Mouse (Mus musculus) embryonic facial prominence, embryonic 15.5 days (tissue): Measurements from ENCODE around the gene Jph4. TPM values are rescaled to one million over a fixed set of nuclear protein-coding genes. Genes with fewer than 3 reads are reported as not detected.

ENCODE experiments used
- ATAC-seq: fragments of 200-750 bp; cut with Nextera tagmentation; 2 replicates; pipeline ENCODE4 v1.8.0; 2017; ENCODE audit warnings: low read depth, moderate TSS enrichment; ENCODE audit not compliant: insufficient number of reproducible peaks, low FRiP score, low TSS enrichment
- H3K27ac ChIP-seq: fragments of 300-500 bp; sonication (generic); replicated peaks from 2 replicates; pipeline ENCODE4 v1.5.1; 2015; ENCODE audit warnings: mild to moderate bottlenecking, inconsistent platforms
- H3K27me3 ChIP-seq: fragments of 300-500 bp; sonication (generic); 2 replicates; pipeline ENCODE4 v1.6.1; 2015; ENCODE audit warnings: inconsistent platforms
- H3K36me3 ChIP-seq: fragments of 300-500 bp; sonication (generic); 2 replicates; pipeline ENCODE4 v1.6.1; 2015; ENCODE audit warnings: mild to moderate bottlenecking, inconsistent platforms
- H3K4me1 ChIP-seq: fragments of 300-500 bp; sonication (generic); 2 replicates; pipeline ENCODE4 v1.6.1; 2015; ENCODE audit warnings: inconsistent platforms
- H3K4me2 ChIP-seq: fragments of 300-500 bp; sonication (generic); replicated peaks from 2 replicates; pipeline ENCODE4 v1.6.1; 2015; ENCODE audit warnings: mild to moderate bottlenecking, inconsistent platforms
- H3K4me3 ChIP-seq: fragments of 300-500 bp; sonication (generic); replicated peaks from 2 replicates; pipeline ENCODE4 v1.5.1; 2015; ENCODE audit warnings: mild to moderate bottlenecking, inconsistent platforms
- H3K9ac ChIP-seq: fragments of 300-500 bp; sonication (generic); 2 replicates; pipeline ENCODE4 v1.6.1; 2015; ENCODE audit warnings: inconsistent platforms
- H3K9me3 ChIP-seq: fragments of 300-500 bp; sonication (generic); replicated peaks from 2 replicates; pipeline ENCODE4 v1.6.1; 2016; ENCODE audit warnings: inconsistent platforms
- WGBS: fragments of 180-500 bp; shearing (Covaris S2); methylation state at CpG from one replicate; pipeline ENCODE4 v1.1.7; 2015; 5-methylcytosine and 5-hydroxymethylcytosine counted together
- polyA plus RNA-seq: library from polyadenylated mRNA; unstranded; fragments of >200 nt; fragmentation: Nextera tagmentation; extraction: Ambion mirVana; gene quantifications from 2 replicates; pipeline ENCODE4 v1.2.1, GENCODE M21; 2015

The Jph4 gene
- polyA plus RNA-seq: 3.0 and 3.6 TPM in 2 replicates

DNA sequence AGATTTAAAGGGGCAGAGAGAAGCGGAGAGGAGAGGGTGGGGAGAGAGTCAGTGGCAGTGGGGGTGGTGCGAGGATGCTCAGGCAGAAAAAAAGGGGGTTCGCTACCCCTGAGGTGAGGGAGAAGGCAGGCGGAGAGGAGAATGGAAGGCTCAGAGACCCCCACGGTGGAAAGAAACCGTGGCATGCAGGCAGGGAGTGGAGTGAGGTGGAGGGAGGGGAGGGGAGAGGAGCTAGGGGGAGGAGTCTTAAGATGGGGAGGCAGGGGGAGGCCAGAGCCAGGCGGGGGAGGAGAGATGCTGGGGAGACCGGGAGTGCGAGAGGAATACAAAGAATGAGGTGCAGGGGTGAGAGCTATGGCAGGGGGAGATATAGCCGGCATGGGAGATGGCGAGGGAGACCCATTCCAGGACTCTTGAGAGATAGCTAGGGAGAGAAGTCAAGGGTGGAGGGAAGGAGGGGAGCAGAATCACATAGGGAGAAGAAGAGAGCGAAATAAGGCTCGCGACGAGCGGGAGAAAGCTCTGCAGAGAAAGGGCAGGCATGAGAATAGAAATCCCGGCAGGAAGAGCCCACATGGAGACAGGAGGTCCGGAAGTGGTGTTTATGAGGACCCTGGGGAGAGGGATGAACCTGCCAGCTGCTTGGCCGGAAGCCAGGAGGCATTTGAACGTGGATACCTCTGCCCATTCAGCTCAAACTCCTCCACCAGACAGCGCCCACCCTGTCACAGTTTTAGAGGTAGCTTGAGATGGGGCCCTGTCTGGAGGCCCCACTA is at the start of gene Jph4:
Gene Jph4 (minus strand): TSS at position 511 of the 776 bp plus-strand sequence.
- no peaks in the 10 kb centered on the region for H3K9me3 ChIP-seq
- 5% methylated on average over 21 of the region's 21 CpGs for WGBS
- H3K4me1 ChIP-seq: peaks cover 35% of the 10 kb centered on the region
- no peaks in the 10 kb centered on the region for H3K36me3 ChIP-seq
- peak within 1 kb of the TSS; percentile 99 for H3K4me2 ChIP-seq
- H3K4me3 ChIP-seq: peak within 1 kb of the TSS; percentile 63
- H3K27me3 ChIP-seq: peaks cover 21% of the 10 kb centered on the region
- no peak for ATAC-seq
- no peak within 1 kb of the TSS for H3K9ac ChIP-seq
- H3K27ac ChIP-seq: no peak within 1 kb of the TSS; the same call in 1 of the 2 replicates

DNA sequence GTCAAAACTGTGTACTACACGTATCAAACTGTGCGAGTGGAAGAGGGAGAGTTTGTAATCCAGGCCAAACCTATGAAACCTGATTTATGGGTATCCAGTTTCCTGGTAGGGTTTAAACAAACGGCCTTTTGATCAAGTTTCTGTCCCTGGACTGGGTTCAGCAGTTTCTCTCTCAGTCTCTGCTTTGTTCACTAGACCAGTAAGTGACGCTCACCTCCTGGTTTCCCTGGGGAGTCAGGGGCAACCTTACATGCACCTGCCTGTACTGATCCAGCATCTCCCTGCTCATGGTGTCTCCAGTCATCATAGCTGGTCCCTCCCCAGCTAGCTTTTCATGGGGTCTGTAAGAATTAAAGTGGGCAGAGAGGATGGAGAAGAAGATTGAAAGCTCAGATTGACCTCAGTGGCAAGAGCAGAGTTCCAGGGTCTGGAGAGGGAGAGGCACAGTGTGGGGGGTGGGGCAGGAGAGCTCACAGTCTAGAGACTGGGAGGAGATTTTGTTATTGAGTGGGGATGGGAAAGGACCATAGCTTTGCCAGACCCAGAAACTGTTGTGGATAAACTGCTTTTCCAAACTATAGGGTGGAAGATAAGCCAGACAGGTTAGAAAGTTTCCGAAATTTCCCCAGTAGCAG is 47.6 kb upstream of the Jph4 start:
- H3K9ac ChIP-seq: no peak overlapping the region
- H3K36me3 ChIP-seq: no peaks in the 10 kb centered on the region
- H3K4me1 ChIP-seq: peaks cover 6% of the 10 kb centered on the region; the same call in 1 of the 2 replicates
- H3K4me3 ChIP-seq: no peak overlapping the region
- no peaks in the 10 kb centered on the region for H3K27me3 ChIP-seq
- 48% methylated on average over 5 of the region's 5 CpGs for WGBS
- H3K9me3 ChIP-seq: no peaks in the 10 kb centered on the region
- H3K4me2 ChIP-seq: no peak overlapping the region
- H3K27ac ChIP-seq: no peak overlapping the region
- no peak for ATAC-seq

DNA sequence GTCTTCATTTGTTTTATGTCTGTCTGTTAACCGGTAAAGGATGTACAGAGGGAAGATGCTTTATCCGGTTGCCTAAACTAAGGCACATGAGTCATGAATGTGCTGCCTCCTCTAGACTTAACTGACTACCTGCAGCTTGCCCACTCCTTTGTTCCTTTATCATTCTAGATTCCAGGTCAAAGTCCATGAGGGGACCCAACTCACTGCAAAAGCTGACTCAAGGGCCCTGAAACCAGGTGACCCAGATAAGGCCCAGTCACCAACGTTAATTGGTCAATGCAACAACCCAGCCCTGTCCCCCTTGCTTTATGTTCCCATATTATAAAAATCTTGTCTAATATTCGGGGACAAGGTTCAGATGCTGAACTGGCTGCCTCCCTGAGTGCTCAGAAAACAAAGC is 45.4 kb upstream of the Jph4 start:
- Histone ChIP-seq H3K36me3 (no peaks in the 10 kb centered on the region), H3K4me2 (no peak overlapping the region), H3K4me1 (peaks cover 6% of the 10 kb centered on the region; the same call in 1 of the 2 replicates), H3K27ac (no peak overlapping the region), H3K27me3 (no peaks in the 10 kb centered on the region), H3K9ac (no peak overlapping the region), H3K4me3 (no peak overlapping the region), H3K9me3 (no peaks in the 10 kb centered on the region)
- ATAC-seq: no peak
- 82% methylated on average over 4 of the region's 4 CpGs for WGBS

DNA sequence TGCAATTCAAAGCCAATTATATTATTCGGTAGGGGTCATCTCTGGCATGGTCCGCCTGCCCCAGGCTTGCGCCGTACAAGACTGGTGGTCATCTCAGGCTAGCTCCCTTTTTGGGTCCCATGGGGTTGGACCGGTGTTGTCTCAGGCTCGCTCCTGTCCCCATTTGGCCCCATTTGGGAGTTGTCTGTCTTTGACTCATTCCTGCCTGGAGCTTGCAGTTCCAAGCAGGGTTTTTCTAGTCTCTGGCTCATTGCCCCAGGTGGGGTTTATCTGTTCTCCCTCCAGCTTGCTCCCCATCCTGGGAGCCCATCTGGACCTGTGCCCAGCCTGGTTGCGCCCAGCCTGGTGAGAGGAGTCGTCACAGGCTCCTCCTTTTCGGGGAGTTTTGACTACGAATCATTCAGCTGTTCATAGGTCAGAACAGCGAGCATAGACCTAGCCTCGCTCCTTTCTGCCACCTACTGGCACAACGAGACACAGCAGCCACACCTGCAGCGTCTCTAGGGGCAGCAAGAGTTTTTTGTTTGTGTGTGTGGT is 44.4 kb upstream of the Jph4 start:
- H3K4me2 ChIP-seq: peak overlapping the region; percentile 33
- H3K27me3 ChIP-seq: no peaks in the 10 kb centered on the region
- ATAC-seq: peak; percentile 71
- peak overlapping the region; percentile 20; the same call in 1 of the 2 replicates for H3K4me3 ChIP-seq
- no peaks in the 10 kb centered on the region for H3K36me3 ChIP-seq
- no peak overlapping the region for H3K27ac ChIP-seq
- H3K4me1 ChIP-seq: peaks cover 6% of the 10 kb centered on the region; the same call in 1 of the 2 replicates
- WGBS: 28% methylated on average over 14 of the region's 14 CpGs
- no peak overlapping the region for H3K9ac ChIP-seq
- H3K9me3 ChIP-seq: no peaks in the 10 kb centered on the region

DNA sequence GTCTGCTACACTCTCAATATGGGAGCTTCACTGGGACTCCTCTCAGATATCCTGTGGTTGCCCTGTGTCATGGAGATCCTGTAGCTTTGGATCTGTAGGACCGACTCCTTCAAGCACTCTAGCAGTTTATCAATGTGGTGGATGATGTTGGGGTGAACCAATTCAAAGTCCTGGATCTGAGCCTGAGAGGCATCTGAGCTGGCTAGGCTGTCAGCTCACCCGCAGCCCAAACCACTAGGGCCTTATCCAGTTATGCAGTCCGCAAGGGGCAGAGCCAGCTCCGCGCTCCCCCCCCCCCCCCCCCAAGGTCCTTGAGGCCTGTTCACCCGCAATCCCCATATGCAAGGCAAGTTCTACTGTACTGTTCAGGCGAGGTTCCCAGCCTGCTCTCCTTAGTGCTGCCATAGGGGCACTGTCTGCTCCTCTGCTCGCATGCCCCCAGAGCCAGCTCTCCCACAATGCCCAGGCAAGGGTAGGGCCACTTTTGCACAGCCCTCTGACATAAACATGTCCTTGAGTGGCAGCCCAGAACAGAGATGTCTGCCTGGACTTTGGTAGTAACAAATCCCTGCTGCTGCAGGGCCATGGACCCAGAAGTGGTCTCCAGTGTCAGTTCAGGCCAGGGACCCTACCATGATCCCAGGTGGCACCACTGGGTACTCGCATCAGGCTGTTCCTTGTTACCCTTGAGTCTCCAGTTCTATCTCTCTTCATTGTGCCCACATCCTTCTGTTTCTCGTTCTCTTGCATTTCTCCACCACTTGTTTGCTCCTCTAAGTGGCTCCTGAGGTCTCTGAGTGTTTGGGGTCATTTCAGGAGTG is 43.7 kb upstream of the Jph4 start:
- no peaks in the 10 kb centered on the region for H3K36me3 ChIP-seq
- H3K9me3 ChIP-seq: no peaks in the 10 kb centered on the region
- WGBS: 73% methylated on average over 10 of the region's 10 CpGs
- H3K4me3 ChIP-seq: no peak overlapping the region
- H3K4me1 ChIP-seq: peaks cover 6% of the 10 kb centered on the region; the same call in 1 of the 2 replicates
- no peak for ATAC-seq
- no peaks in the 10 kb centered on the region for H3K27me3 ChIP-seq
- no peak overlapping the region for H3K4me2 ChIP-seq
- H3K27ac ChIP-seq: no peak overlapping the region
- H3K9ac ChIP-seq: no peak overlapping the region

DNA sequence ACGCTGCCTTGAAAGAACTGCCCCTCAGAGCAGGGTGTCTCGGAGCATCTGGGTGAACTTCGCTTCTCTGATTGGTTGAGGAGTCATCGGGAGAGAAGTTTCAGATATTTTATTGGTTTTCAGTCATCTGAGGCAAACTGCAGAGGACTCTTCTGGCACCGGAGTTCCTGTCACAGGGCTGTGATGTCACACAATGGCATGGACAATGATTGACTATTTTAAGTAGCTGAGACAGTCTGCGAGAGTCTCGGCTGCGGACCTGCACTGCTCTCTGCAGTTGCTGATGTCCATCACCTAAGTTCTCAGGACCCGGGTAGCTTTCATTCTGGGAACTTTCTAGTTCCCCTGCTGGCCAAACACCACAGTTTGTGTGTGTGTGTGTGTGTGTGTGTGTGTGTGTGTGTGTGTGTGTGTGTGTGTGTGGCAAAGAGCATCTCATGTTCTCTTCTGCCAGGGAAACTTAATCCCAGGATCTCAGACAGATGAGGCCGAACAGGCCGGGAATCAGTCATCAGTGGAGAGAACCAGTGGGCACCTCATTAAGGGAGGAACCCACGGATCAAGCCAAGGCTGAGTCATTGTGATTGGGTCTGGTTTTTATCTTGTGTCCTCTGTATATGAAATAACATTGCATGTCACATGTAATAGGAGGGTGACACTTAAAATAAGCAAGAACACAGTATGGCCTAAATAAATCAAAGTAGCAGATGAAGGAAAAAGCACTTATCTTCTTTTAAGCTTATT is 40.8 kb upstream of the Jph4 start:
- Histone ChIP-seq H3K27me3 (no peaks in the 10 kb centered on the region), H3K27ac (no peak overlapping the region), H3K9ac (no peak overlapping the region), H3K4me2 (no peak overlapping the region), H3K9me3 (no peaks in the 10 kb centered on the region), H3K4me3 (no peak overlapping the region), H3K36me3 (no peaks in the 10 kb centered on the region), H3K4me1 (peaks cover 6% of the 10 kb centered on the region; the same call in 1 of the 2 replicates)
- WGBS: 63% methylated on average over 12 of the region's 12 CpGs
- no peak for ATAC-seq

DNA sequence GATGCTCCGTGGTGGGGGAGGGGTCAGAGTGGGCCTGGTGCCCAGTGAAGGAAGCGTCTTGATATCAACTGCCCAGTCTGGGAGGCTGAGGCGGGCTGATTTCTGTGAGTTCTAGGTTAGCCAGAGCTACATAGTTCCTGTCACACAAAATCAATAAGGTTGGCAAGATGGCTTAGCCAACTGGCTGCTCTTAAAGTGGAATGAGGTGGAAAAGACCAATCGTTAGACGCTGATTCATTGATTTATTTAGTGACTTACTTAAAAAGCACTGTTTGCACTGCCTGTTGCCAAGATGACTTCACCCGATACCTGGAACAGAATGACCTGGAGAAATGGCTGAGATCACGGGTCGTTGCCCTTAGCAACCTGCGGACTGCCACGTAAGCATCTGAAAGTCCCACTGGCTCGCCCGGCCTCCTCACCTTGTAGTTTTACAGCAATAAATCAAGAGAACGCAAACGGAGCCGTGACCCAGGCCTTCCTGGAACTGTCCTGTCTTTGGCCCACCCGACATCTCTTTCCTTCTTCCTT is 36.3 kb upstream of the Jph4 start:
- no peaks in the 10 kb centered on the region for H3K27me3 ChIP-seq
- H3K36me3 ChIP-seq: no peaks in the 10 kb centered on the region
- no peak for ATAC-seq
- H3K4me3 ChIP-seq: no peak overlapping the region
- no peaks in the 10 kb centered on the region for H3K4me1 ChIP-seq
- H3K4me2 ChIP-seq: no peak overlapping the region
- no peak overlapping the region for H3K27ac ChIP-seq
- 89% methylated on average over 16 of the region's 16 CpGs for WGBS
- no peaks in the 10 kb centered on the region for H3K9me3 ChIP-seq
- H3K9ac ChIP-seq: no peak overlapping the region

DNA sequence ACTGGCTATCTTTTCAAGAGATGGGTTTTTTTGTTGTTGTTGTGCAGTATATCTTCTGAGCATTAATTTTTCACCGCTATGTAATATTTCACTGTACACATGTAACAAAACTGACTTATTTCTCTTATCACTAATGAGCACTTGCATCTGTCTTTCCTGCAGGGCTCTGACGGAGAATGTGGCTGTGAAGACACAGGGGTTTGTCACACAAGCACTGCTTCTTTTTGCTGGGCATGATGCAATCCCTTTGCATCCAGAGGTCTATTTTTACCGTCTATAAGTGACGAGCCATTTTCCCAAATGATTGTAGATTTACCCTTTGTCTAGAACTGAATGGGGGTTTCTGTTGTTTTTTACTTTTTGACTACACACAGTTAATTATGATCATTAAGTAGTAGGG is 35.4 kb upstream of the Jph4 start:
- H3K4me2 ChIP-seq: no peak overlapping the region
- H3K27me3 ChIP-seq: no peaks in the 10 kb centered on the region
- no peak overlapping the region for H3K27ac ChIP-seq
- no peaks in the 10 kb centered on the region for H3K9me3 ChIP-seq
- no peak overlapping the region for H3K4me3 ChIP-seq
- H3K9ac ChIP-seq: no peak overlapping the region
- 78% methylated on average over 4 of the region's 4 CpGs for WGBS
- H3K4me1 ChIP-seq: no peaks in the 10 kb centered on the region
- no peak for ATAC-seq
- H3K36me3 ChIP-seq: no peaks in the 10 kb centered on the region

DNA sequence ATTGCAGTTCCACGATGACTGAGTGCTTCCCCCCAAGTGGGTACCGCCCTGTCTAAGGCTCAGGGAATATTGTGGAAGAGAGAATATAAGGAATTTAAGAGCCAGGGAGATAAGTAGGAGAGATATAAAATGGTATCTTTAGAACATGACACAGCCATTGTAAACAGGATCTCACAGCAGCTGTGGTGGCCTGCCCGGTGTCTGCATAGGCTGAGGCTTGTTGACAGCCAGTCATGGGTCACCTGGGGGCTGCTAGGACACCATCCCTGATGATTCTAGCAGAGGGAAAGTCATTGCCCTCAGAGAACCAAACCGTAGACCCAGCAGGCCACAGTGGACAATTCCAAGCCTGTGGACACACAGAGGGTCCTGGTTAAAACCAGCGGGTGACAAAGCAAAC is 34.2 kb upstream of the Jph4 start:
- H3K27me3 ChIP-seq: no peaks in the 10 kb centered on the region
- no peaks in the 10 kb centered on the region for H3K9me3 ChIP-seq
- H3K4me3 ChIP-seq: no peak overlapping the region
- H3K4me2 ChIP-seq: no peak overlapping the region
- no peak for ATAC-seq
- H3K27ac ChIP-seq: no peak overlapping the region
- H3K9ac ChIP-seq: no peak overlapping the region
- H3K4me1 ChIP-seq: no peaks in the 10 kb centered on the region
- 81% methylated on average over 5 of the region's 5 CpGs for WGBS
- H3K36me3 ChIP-seq: no peaks in the 10 kb centered on the region

DNA sequence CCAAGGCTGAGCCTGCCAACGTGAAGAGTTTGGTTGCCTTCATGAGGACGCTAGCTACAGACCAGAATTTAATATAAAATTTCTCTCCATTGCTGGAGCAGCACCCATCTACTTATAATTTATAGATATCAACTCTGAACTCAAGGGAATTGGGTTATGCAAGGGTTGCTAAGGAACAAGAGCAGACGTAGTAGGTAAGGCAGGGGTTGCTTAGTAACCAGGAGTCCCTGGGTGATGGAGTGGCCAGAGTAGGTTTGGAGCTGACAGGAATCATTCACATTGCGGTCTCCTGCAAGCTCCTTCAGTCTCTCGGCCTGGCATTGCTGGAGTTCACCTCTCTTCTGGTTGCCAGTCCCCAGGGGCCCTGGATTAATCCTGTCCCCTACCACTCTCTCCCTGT is 32.3 kb upstream of the Jph4 start:
- 77% methylated on average over 5 of the region's 5 CpGs for WGBS
- ATAC-seq: no peak
- H3K4me1 ChIP-seq: no peaks in the 10 kb centered on the region
- no peak overlapping the region for H3K27ac ChIP-seq
- H3K9ac ChIP-seq: no peak overlapping the region
- H3K4me2 ChIP-seq: no peak overlapping the region
- H3K4me3 ChIP-seq: no peak overlapping the region
- no peaks in the 10 kb centered on the region for H3K36me3 ChIP-seq
- no peaks in the 10 kb centered on the region for H3K27me3 ChIP-seq
- H3K9me3 ChIP-seq: no peaks in the 10 kb centered on the region
